Mouse (Mus musculus) midbrain, embryonic 12.5 days (tissue): ENCODE data around the gene Anapc4. TPM values are rescaled to one million over a fixed set of nuclear protein-coding genes. Genes with fewer than 3 reads are reported as not detected.

ENCODE experiments used
- ATAC-seq: fragments of 200-750 bp; cut with Nextera tagmentation; 2 replicates; pipeline ENCODE4 v1.8.0; 2017; ENCODE audit warnings: low read depth, moderate TSS enrichment, moderate library complexity; ENCODE audit not compliant: low FRiP score
- H3K27ac ChIP-seq: fragments of 300-500 bp; sonication (generic); replicated peaks from 2 replicates; pipeline ENCODE4 v1.5.1; 2016; ENCODE audit warnings: mild to moderate bottlenecking
- H3K27me3 ChIP-seq: fragments of 300-500 bp; sonication (generic); 2 replicates; pipeline ENCODE4 v1.6.1; 2016; ENCODE audit warnings: mild to moderate bottlenecking
- H3K36me3 ChIP-seq: fragments of 300-500 bp; sonication (generic); 2 replicates; pipeline ENCODE4 v1.6.1; 2016
- H3K4me1 ChIP-seq: fragments of 300-500 bp; sonication (generic); 2 replicates; pipeline ENCODE4 v1.6.1; 2016
- H3K4me2 ChIP-seq: fragments of 300-500 bp; sonication (generic); replicated peaks from 2 replicates; pipeline ENCODE4 v1.6.1; 2016; ENCODE audit warnings: mild to moderate bottlenecking, moderate library complexity
- H3K4me3 ChIP-seq: fragments of 300-500 bp; sonication (generic); 2 replicates; pipeline ENCODE4 v1.5.1; 2016; ENCODE audit warnings: mild to moderate bottlenecking
- H3K9ac ChIP-seq: fragments of 300-500 bp; sonication (generic); replicated peaks from 2 replicates; pipeline ENCODE4 v1.6.1; 2016; ENCODE audit warnings: mild to moderate bottlenecking, moderate library complexity
- H3K9me3 ChIP-seq: fragments of 300-500 bp; sonication (generic); 2 replicates; pipeline ENCODE4 v1.6.1; 2016; ENCODE audit warnings: mild to moderate bottlenecking
- WGBS: fragments of 180-500 bp; shearing (Covaris S2); methylation state at CpG from one replicate; pipeline ENCODE4 v1.1.7; 2016; 5-methylcytosine and 5-hydroxymethylcytosine counted together
- polyA plus RNA-seq: library from polyadenylated mRNA; unstranded; fragments of >200 nt; fragmentation: Nextera tagmentation; extraction: Ambion mirVana; gene quantifications from 2 replicates; pipeline ENCODE4 v1.2.1, GENCODE M21; 2016

Anapc4 gene
- polyA plus RNA-seq, 1 experiment from 2014 or later, result 125 TPM

DNA sequence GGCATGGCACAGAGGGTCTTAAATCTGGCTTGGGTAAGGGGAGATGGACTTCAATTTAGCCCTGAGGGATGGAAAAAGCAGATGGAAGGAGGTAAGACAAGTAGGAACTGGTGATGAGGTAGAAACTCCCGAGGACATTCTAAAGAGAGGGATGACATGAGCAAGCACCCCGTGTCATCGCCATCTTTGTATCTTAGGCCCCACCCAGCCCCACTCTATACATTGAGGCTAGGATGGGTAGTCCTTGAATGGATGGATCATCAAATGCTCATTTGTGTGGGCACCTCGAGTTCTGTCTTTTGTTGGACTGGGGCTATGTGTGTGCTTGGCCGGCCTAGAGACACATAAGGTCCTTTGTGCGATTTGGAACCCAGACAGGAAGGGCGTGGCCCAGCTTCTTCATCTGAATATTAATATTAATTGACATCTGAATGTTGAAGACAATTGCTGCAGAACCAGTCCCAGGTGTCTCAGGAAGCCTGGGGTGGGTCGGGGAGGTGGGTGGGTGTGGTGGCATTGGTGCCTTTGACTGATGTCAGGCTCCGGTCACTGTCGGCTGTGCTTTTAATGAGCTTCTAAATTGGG is 77.6 kb downstream of the Anapc4 start:
- 88% methylated on average over 10 of the region's 10 CpGs for WGBS

DNA sequence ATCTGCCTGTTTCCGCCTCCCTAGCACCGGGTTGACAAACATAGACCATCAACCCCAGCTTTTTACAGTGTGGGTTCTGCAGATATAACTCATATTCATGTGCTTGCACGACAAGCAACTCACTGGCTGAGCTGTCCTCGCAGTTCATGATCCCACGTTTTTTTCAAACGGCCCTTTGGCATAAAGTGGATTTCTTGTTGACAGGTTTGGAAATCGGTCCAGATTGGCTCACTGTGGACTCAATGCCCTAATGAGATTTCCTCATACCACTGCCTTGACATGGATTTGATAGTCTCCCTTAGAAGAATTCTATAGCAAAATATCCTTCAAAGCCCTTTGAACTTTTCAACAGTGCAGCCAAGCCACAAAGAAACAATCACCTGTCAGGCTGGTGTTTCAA is 79.9 kb downstream of the Anapc4 start:
- Histone ChIP-seq H3K36me3 (no peaks in the 10 kb centered on the region), H3K9ac (no peak overlapping the region), H3K4me1 (no peaks in the 10 kb centered on the region), H3K27ac (no peak overlapping the region), H3K4me3 (no peak overlapping the region), H3K4me2 (no peak overlapping the region), H3K27me3 (no peaks in the 10 kb centered on the region; the same call in 1 of the 2 replicates), H3K9me3 (no peaks in the 10 kb centered on the region)
- ATAC-seq, result no peak
- WGBS, result 88% methylated on average over 7 of the region's 7 CpGs

More for the DNA sequence above, 77.6 kb downstream of the Anapc4 start:
- no peak overlapping the region for H3K4me3 ChIP-seq
- ATAC-seq, result no peak
- H3K9me3 ChIP-seq, result no peaks in the 10 kb centered on the region
- H3K27me3 ChIP-seq, result no peaks in the 10 kb centered on the region; the same call in 1 of the 2 replicates
- no peak overlapping the region for H3K9ac ChIP-seq
- no peak overlapping the region for H3K27ac ChIP-seq
- no peak overlapping the region for H3K4me2 ChIP-seq
- no peaks in the 10 kb centered on the region for H3K36me3 ChIP-seq
- no peaks in the 10 kb centered on the region for H3K4me1 ChIP-seq

DNA sequence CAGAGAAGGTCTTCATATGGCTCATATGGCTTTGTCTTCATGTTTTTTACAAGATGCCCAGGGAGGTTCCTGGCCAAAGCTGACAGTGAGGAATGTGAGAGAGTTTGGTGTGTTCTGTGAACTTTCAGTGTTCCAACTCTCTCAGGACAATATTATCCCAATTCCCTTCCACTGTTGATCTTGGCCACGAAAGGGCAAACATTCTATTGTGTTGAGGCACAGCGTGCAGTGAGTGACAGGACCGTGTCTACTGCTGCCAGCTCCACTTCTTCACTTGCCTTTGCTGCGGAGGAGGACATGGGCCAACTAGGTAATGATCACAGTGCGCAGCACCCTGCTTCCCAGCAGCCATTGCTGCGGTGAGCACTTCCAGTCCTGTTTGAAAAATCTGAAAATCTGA is 82.4 kb downstream of the Anapc4 start:
- H3K27me3 ChIP-seq, result no peaks in the 10 kb centered on the region; the same call in 1 of the 2 replicates
- no peak overlapping the region for H3K9ac ChIP-seq
- H3K4me3 ChIP-seq, result no peak overlapping the region
- WGBS, result 85% methylated on average over 6 of the region's 6 CpGs
- no peaks in the 10 kb centered on the region for H3K4me1 ChIP-seq
- ATAC-seq, result no peak
- no peak overlapping the region for H3K4me2 ChIP-seq
- H3K36me3 ChIP-seq, result no peaks in the 10 kb centered on the region
- H3K9me3 ChIP-seq, result no peaks in the 10 kb centered on the region
- no peak overlapping the region for H3K27ac ChIP-seq

Other genes with a start within 250 kb of the Anapc4 start
- gene Sepsecs, start 164.3 kb upstream of the Anapc4 start, polyA plus RNA-seq, result 8.5 and 9.4 TPM in 2 replicates
- gene Pi4k2b, start 92.4 kb upstream of the Anapc4 start, polyA plus RNA-seq, result 16.6 and 17.4 TPM in 2 replicates
- 18.2 and 20.6 TPM in 2 replicates for gene Zcchc4, start 58.6 kb upstream of the Anapc4 start, polyA plus RNA-seq
- not detected in 2 replicates for gene Slc34a2, start 204.1 kb downstream of the Anapc4 start, polyA plus RNA-seq